Mouse (Mus musculus): ENCODE results near the gene Cul5. TPM values are rescaled to one million over a fixed set of nuclear protein-coding genes. Genes with fewer than 3 reads are reported as not detected.

The Cul5 gene
- 1 to 10 TPM in 1 of 2 experiments, under 1 TPM in 1; 0.57 to 3.4 TPM for polyA plus RNA-seq (2012; fragmentation: generic; extraction: Trizol)

GRCm38 (mm10) chr9:53669680-53670219 lies at the start of gene Cul5:
Gene Cul5 (minus strand): TSS chr9:53670014.

GRCm38 (mm10) chr9:53705992-53706696 lies 36.3 kb upstream of the Cul5 start, which contains the start of gene Rab39:
Gene Rab39 (minus strand): TSS chr9:53706232.

GRCm38 (mm10) chr9:53609968-53610781 lies 59.6 kb downstream of the Cul5 start, which contains the start of gene Acat1:
Gene Acat1 (minus strand): TSS chr9:53610382.

Other genes starting within 250 kb of the Cul5 start
- under 1 TPM; 0.16 to 0.60 TPM for gene Atm, start 133.3 kb downstream of the Cul5 start, polyA plus RNA-seq (2012; fragmentation: generic; extraction: Trizol)
- gene Npat, start 133.0 kb downstream of the Cul5 start, polyA plus RNA-seq (2012; fragmentation: generic; extraction: Trizol) = 1 to 10 TPM in 1 of 2 experiments, under 1 TPM in 1; 0.15 to 1.2 TPM
- gene Acat1, start 59.6 kb downstream of the Cul5 start, polyA plus RNA-seq (2012; fragmentation: generic; extraction: Trizol) = 10 to 100 TPM; 11.2 to 48.1 TPM
- not detected for gene Rab39, start 36.2 kb upstream of the Cul5 start, polyA plus RNA-seq (2012; fragmentation: generic; extraction: Trizol)
- not detected for gene Slc35f2, start 101.5 kb upstream of the Cul5 start, polyA plus RNA-seq (2012; fragmentation: generic; extraction: Trizol)
- not detected for gene Sln, start 180.2 kb upstream of the Cul5 start, polyA plus RNA-seq (2012; fragmentation: generic; extraction: Trizol)